Mouse (Mus musculus) naive thymus-derived CD4-positive, alpha-beta T cell, adult 2 months (primary cell): ENCODE data around the gene Cdc123.
A peak's percentile ranks its signal among the peaks of the same experiment; 100 is the strongest.

ENCODE experiments used
- DNase-seq: peaks from one replicate; pipeline ENCODE4 v3.0.0-alpha.2; 2011; ENCODE audit warnings: low read depth

The Cdc123 gene

DNA sequence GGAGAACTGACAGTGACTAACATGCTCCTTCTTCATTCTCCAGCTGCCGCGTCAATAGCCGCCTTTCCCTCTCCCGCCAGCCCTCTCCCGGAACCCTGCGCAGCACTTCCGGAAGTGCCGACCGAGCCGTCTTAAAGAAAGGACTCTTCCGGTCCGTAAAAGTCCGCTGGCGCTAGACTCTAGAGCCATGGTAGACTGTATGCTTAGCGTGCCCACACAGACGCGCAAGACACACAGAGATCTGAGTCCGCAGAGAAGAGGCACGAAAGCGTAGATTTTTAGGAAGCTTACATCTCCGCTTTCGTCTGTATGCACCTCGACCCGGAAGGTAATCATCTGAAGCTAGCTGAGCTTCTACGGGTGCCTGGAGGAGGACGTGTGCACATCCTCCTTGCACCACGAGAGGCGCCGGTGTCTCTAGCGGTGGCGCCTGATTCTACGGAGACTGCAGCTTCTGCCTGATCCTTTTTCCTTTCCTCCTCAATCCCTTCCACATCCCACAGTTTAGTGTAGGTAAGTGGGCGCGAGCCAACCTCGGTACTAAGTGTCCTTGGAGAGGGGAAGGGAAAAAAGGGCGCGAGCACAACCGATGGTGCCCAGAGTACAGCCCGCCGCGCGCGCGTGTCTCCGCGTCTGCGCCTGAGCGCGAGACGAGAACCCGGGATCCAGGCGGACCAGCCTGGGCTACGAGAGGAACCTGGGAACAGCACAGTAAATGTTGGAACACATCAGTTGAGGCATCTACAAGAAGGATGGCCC lies at the start of gene Cdc123, which contains the start of gene Nudt5:
Gene Cdc123 (minus strand): TSS at position 292 of the 759 bp plus-strand sequence.
Gene Nudt5 (plus strand): TSS at position 147 of the 759 bp plus-strand sequence.
- DNase-seq = peak; percentile 92

DNA sequence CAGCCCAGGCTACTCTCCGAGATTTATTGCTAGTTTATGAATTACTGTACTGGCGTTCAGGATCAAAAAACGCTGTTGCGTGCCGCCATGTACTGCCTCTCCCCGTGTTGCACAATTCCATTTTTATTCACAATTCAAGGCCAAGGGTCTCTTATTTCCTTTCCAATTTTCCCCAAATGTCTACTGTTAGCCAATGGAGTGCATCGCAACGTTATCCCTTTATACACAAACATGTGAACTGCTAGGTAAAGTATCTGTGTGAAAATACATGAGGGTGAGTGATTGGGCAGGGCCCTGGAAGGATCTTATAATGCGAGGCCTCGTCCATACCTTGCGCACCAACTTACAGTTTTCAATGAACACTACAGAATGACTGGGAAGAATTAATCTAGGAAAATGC lies 49.3 kb upstream of the Cdc123 start:
- peak; percentile 19 for DNase-seq

DNA sequence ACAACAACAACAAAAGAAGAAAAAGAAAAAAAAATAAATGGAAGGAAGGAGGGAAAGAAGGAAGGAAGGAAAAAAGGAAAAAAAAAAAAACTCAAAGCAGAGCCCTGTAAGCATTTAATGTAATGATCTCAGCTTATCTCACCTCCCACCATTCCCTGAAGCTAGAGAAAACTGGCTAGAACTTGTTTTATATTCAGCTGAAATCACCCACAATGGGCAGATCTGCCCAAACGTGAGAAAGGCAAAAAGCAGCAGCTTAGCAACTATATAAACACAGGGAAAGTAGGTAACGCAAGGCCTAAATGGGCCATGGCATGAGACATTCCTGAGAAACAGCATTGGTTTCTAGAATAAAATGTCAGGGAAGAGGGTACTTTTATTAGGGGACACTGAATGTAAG lies 44.4 kb upstream of the Cdc123 start:
- no peak for DNase-seq

DNA sequence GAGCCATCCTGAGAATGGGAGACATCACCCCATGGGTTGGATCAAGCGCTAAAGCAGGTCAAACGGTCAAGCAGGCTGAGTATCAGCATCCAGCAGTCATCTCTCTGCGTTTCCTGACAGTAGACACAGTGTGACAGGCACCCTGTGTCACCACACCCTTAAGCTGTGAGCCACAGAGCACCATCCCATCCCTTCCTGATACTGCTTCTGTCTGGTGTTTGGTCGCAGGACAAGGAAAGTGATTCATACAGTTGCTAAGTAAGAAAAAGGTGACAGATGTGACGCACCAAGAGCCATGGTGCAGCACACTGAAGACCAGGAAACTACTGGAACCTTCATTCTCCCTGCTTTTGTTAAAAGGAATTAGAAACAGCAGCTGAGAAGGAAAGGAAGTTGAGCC lies 43.9 kb upstream of the Cdc123 start:
- no peak for DNase-seq

DNA sequence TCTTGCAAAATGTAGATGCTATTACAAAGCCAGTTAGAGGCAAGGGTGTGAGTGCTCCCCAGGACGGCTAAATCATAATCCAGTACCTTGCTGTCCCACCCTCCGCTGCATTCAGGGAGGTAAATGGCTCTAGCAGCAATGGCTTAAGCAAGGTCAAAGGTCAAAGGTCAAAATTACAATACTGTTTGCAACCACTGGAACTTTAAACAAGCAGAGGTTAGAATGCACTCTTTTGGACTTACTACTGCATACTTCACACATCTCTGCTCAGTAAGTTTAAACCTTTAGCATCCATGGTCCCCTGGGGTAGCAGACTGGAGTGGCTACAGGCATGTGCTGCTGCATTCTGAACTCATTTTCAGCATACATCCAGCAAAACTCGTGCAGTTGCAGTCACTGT lies 32.5 kb upstream of the Cdc123 start:
- no peak for DNase-seq

DNA sequence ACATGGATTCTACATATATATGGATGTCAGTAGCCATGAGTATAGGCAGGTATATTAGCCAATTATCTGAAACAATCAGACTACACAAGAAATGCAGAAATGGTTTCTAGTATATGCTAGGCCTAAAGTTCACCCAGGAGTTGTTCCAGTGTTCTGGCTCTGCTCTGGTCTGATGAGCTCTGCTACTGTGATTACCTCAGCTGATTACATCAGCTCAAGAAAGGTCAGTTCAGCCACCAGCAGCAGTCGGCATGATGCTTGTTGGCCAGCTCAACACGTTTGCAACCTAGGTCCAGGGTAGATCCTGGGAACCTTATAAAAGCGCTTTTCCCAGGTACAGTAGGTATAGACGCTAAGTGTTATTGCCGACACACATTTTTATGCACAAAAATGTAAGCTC lies 24.8 kb upstream of the Cdc123 start:
- no peak for DNase-seq

DNA sequence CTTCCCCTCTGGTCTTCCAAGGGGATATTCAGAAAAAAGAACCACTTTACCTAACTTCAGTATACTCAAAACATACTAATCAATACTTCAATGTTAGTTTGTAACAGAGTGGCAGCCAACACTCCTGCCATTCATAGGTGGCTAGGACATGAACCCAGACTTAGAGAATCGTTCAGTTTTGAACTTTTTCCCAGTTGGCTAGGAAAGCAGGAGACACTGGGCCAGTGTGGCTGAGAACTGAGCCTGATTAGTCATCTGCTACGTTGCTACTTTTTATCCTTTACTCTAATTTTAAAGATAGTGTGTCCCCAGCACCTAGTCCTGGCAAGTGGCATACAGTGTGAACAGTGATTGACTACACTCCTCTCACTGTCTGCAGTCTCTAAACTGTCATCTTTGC lies 22.7 kb upstream of the Cdc123 start:
- no peak for DNase-seq

DNA sequence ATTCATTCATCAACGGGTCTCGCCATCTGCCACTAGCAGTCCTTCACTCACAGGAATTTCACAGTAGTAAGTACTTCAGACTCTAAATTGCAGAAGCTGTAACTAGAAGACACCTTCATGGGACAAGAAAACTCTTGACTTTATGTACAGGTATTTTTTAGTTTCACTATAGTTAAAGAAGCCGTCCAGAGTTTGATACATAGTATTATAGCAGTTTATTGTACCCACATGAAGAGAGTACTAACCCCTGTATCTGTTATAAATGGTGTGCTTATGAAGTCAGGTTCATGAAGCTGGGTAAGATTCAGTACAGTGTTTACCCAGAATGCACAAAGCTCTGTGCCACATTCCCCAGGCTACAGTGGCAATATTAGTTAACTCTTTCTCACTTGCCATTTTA lies 17.9 kb upstream of the Cdc123 start, which contains the start of gene Gm13199:
Gene Gm13199 (minus strand): TSS at position 101 of the 400 bp plus-strand sequence.
- no peak for DNase-seq

DNA sequence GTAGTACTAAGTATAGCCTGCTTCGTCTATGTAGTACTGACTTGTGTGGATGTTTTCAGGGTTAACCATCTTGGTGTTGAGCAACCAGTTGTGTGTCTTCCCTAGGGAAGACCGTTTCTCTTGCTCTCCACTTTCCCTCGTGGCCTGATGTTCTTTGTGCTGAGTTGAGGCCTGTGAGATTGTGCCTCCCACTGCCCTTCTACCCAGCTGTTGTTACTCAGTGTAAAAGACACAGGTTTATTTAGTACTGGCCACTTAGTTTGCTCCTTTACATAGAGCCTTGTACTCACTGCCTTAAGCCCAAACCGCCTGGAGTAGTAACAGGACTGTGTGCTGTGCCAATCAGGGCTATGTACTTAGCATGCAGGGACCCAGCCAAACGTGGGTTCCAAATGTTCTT lies 6.9 kb upstream of the Cdc123 start:
- no peak for DNase-seq

DNA sequence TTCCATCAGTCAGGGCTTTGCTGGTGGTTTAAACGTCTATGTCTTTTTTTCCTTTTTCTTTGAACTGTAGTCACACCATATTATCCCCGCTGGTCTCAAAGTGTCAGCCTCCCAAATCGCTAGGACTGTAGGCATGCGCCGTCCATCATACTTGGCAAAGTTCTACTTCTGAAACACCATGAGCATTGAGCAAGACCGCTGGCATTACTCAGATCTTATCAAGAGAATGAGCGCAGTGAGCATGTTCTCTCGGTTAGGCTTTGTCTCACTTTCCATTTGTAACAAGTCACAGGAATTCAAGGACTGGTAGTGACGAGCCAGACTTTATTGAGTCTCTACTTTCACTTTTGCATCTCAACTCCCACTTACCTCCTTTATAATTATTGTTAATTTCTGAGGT lies 6.2 kb upstream of the Cdc123 start:
- no peak for DNase-seq

DNA sequence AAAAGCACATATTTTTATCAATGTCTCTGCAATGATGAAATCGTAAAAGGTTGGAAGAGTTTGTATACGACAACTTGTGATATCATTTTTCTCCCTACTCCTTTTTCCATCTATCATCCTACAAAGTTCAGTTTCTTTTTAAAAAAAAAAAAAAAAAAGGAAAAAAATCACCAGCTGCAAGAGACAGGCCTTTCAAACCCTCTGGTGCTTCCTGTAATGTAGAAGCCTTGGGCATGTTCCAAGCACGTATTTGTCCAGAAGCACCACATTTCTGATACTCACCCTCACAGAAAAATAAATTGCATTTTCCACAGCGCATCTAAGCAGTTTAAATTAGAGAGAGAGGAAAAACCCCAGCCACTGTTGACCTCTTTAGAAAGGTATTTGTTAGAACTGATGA lies 862 bp upstream of the Cdc123 start:
- DNase-seq = no peak

DNA sequence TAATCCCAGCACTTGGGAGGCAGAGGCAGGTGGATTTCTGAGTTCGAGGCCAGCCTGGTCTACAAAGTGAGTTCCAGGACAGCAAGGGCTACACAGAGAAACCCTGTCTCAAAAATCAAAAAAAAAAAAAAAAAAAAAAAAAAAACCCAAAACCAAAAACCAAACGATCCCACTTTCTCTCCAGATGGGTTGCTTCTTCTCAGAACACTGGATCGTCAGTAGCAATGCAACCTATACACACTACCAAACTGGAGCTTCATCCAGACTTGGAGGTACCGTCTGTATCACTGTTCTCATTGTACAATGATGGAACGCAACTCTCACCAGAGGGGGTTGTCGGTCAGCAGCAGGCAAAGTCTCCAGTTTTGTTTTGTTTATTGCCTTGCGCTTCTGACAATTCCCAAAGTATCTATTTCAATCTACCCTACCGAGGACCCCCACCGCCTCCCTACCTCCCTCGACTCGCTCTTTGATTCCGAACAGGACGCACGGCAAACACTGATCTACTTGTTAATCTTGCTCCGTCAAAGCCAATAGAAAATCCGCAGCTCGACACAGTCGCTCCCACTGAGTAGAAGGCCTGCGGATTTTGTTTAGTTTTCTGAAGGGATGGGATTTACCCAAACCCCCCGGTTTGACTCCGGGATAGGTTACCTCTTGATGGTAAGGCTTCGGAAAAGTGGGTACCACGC lies 637 bp downstream of the Cdc123 start:
- no peak for DNase-seq

DNA sequence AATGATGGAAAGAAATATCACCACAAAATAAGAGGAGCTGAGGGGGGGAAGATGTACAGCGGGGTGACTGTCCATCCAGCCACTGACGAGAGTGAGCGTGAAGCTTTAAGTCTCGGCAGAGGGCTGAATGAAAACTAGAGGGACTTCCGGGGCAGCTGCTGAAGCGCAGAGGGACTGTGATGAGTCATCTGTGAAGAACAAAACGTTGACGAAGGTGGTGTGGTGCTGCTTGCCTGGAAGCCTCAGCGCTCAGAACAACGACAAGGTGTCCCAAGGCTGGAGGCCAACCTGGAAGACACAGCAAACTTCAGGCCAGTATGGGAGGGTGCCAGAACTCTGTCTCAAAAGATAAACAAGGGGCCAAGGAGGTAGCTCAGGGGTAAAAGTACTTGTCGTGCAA lies 4.1 kb downstream of the Cdc123 start:
- no peak for DNase-seq

DNA sequence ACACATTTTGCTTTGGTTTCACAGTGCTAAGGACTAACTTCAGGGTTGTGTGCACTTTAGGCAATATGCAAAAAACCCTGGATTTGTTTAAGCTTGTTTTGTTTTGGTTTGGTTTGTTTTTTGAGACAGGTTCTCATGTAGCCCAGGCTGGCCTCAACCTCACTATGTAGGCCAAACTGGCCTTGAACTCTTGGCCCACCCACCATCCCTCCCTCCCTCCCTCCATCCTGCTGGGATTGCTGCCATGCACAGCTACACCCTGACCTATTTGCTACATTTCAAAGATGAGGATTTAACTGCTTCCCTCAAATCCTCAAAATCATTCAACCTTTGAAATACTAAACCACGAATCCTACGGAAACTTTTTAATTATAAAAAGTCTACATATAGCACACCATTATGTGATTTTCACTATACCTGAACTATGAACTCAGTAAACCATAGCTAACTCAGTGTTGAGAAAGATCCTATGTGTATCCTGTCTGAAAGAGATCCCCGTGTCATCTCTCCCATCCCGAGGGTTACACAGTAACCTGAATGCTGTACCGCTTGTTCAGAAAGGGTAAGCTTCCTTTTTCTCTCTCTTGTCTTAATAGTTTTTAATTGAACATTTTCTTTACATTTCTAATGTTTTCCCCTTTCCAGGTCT lies 19.6 kb downstream of the Cdc123 start:
- DNase-seq = no peak

DNA sequence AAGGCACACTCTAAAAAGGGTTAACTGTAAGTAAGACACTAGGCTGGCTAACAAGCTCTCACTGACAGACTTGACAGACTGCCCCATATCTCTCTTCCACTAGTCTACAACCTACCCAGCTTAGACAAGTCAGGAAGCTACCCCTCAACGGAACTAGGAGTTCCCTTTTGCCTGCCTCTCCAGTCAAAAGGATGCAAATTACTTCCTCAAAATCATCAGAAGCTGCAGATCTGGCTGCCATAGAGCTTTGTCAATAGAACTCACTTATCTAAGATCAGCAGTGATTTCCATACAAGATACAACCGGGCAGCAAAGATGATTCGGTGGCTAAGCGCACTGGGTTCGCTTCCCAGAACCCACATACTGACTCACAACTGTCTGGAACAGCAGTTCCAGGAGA lies 20.3 kb downstream of the Cdc123 start:
- no peak for DNase-seq

DNA sequence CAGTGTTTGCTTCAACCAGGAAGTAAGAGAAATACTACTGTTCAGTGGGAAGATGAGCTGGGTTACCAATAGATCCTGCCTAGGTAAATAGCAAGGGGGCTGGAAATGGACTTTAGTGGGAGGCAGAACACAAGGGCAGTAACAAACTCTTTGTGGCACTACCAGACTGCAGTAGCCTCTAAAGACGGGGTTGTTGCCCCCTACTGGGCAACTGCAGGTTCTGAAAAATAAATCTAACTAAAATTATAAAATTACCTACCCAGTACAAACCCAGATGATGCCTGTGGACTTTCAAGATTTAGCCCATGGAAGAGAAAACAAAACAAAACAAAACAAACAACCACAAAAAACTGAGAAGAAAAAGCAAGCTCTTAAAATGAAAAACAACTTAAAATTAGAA lies 20.8 kb downstream of the Cdc123 start:
- peak; percentile 23 for DNase-seq

DNA sequence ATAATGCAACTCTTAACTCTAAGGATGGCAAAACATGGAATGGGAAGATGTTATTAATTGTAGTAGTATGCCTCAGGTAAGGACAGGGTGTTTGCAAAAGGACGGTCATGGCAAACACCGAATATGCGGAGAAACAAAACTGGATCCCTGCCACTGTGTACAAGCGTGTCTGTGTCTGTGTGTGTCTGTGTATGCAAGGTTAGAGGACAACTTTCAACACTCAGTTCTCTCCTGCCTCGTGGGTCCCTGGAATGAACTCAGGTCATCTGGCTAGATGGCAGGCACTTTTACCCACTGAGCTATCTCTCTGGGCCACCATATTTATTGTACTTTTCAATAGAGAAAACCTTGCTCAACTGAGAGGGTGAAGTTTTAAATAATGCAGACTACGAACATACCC lies 22.5 kb downstream of the Cdc123 start:
- no peak for DNase-seq

DNA sequence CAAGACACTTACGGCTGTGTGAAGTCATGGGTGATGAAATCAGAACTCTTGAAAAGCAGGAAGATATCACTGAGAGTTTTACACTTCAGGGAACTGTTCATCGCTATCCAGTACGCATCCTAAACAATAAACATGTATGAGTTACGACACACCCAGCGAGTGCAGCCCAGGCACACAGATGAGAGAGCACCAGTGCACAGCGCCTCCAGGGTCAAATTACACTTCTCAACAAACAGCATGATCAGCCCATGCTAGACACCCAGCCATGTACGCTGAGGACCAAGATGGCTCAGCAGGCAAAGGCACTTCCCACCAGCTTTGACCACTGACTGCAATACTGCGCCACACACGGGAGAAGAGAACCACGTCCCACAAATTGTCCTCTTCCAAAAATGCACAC lies 23.7 kb downstream of the Cdc123 start:
- DNase-seq = no peak

DNA sequence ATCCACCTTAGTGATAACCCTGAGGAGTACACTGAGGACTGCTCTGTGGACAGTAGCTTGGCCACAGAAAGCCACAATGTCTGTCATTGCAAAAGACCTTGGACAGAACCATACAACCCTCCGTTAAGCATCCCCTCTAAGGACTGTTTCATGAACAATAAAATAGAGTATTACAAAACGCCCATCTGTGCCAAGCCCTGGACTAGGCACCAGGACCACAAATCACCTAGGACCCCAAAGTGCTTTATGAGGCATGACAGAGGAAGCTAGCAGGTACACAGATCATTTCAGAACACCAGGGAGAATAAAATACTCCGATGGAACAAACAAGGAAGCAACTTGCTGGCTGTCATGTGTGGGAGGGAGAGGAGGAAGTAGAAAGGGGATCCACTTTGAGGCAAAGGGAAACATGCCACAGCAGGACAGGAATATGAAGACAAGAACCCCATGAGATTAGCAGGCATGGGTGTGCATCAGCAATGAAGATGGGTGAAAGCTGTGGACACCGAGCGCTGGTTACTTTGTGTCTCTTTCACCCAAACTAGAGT lies 33.7 kb downstream of the Cdc123 start:
- no peak for DNase-seq

DNA sequence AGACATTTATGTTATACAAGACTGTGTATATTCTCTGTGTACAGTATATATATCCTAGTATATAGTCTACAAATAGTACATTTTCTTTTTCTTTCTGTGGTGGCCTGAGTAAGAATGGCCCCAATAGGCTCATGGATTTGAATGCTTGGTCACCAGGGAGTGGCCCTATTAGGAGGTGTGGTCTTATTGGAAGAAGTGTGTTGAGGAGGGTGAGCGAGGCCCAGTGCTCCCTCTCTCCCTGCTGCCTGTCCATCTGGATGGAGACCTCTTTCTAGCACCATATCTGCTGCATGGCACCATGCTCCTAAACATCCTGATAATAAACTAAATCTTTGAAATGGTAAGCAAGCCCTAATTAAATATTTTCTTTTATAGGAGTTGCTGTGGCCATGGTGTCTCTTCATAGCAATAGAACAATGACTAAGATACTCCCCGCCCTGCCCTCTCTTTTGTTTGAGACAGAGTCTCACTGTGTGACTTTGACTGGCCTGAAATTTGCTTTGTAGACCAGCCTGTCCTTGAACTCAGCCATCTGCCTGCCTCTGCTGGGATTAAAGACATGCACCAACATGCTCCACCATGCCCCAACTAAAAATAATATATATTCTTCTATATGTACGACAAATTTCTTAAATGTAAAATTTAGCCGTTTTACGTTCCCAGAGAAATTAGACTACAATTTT lies 34.8 kb downstream of the Cdc123 start:
- DNase-seq = no peak

DNA sequence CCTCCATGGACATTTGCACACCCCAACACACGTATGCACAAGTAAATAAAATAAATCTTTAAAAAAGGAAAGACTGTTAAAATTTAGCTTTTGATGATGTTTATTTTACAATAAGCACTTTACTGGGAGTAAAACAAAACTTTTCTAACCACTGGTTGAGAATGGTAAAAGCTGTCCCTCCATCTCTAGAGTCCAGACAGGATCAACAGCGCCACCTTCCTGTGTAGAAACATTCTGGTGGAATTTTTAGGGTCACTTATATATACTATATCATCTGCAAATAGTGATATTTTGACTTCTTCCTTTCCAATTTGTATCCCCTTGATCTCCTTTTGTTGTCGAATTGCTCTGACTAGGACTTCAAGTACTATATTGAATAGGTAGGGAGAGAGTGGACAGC lies 38.8 kb downstream of the Cdc123 start:
- peak; percentile 43 for DNase-seq

DNA sequence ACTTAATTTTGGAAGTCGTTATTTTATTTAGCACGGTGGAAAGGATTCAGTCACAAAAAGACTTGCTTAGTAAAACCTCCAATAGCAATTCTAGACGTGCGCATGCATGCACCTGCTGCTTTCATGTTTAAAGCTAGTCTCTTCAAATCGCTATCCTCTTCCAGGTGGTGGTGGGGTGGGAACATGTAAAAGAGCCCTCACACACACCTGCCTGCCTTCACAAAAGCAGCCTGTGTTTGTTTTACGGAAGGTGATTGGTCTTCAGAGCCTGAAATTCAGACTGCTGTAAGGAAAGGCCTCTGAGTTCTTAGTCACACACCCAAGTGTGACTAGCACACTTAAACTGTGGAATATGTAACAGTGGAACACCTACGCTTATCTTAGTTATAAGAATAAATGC lies 39.7 kb downstream of the Cdc123 start:
- DNase-seq = no peak
